Mouse (Mus musculus): ENCODE results near the gene Pin4. TPM values are rescaled to one million over a fixed set of nuclear protein-coding genes. Genes with fewer than 3 reads are reported as not detected.
A peak's percentile ranks its signal among the peaks of the same experiment; 100 is the strongest.
"Not testable (repeated sequence)": the region's sequence is repeated elsewhere in the genome, so short reads cannot be mapped to it uniquely, and the experiment has no call there.

The Pin4 gene
- total RNA-seq, 2 experiments from 2014 or later: 25.0 to 40.3 TPM

DNA sequence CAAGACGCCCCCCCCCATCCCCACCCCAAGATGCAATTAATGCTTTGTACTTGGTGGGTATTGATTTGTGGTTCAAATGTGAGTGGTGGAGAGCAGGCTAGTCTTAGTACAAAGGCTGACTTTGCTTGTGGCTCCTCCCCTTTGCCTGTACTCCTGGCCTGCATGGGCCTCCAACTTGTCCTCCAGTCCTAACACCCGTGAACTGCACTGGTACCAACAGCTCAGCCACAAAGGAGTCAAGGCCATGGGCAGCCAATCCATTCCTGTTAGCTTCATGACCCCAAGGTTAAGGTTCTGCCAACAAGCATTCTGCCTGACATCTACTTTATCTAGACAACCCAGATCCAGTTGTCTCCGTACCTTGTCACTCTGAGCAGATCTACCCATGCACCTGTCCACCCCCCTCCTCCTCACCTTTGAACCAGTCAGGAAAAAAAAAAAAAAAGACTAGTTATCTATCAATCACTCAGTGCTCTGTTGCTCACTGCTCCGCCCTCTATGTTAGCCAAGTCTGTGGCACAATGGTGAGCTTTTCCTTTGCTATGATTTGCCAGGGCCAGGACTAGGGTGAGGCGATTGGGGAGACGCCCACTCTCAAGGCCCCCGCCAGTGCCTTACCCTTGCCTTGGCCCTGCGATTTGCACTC lies 33.3 kb upstream of the Pin4 start:
- intact Hi-C loops (cut with DNase I): no loop called here
- Histone ChIP-seq H3K4me3 (no peak overlapping the region), H3K27ac (no peak overlapping the region)
- TF ChIP-seq CTCF (IDR thresholded peaks at IDR 0.05): no peak
- DNase-seq: no peak

DNA sequence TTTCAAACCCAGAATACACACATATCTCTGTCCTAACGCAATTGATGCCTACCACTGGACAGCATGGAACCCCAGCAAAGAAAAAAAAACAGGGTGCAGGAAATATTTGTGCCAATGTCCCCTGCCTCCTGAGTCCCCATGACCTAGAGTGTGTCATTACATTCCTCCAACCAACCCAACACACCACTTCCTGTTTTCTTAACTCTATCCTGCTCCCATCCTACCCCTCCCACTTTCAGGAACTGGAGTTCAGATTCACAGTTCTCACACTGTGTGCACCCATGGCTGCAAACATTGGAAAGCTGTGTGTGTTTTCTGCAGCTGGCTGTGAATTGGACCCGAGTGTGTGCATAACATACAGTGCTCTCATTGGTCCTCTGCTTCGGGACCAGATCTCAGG lies 28.6 kb upstream of the Pin4 start:
- Histone ChIP-seq H3K27ac (no peak overlapping the region), H3K4me3 (no peak overlapping the region)
- no peak for DNase-seq
- TF ChIP-seq CTCF (IDR thresholded peaks at IDR 0.05): no peak
- intact Hi-C loops (cut with DNase I): no loop called here

DNA sequence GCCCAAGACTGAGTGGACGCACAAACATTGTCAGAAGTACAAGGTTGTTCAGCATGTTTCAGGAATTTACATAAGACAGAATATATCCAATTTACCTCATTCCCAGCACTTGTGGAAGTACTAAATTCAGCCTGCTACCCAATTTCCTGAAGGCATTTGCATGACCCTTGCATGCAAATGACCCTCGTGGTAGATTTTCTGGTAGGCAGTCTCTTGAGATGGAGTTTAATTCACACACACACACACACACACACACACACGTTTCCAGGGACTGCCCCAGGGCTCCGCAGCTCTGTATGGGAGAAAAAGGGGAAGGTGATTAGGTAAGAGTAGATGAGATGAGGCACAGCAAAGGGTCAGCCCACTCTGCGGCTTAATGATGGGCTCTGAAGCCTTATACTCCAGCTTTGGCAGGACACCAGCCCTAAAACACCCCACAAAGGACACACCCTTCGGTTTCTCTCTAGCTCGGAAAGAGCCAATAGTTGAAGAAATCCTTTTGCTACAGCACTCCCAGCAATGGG lies 24.8 kb upstream of the Pin4 start:
- no peak for DNase-seq
- Histone ChIP-seq H3K27ac (no peak overlapping the region), H3K4me3 (no peak overlapping the region)
- intact Hi-C loops (cut with DNase I): no loop called here
- TF ChIP-seq CTCF (IDR thresholded peaks at IDR 0.05): no peak

DNA sequence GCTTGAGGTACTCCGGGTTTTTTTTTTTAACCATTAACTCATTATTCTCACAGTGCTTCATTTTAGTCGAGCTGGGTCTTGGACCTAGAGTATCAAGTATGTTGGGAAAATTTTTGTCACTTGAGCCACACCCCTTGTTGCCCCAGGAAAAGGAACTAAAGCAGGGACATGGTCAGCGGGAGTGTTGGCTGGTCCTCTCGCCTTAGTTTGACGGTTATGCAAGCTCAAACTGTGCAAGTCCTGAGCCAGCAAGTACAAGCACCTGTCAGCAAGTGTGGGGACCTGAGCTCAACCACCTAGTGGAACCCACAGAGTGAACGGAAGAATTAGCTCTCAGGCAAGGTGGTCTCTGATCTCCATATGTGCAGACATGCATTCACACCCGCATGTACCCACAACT lies 17.4 kb upstream of the Pin4 start:
- intact Hi-C loops (cut with DNase I): no loop called here
- Histone ChIP-seq H3K27ac (no peak overlapping the region), H3K4me3 (no peak overlapping the region)
- no peak for TF ChIP-seq CTCF (IDR thresholded peaks at IDR 0.05)
- no peak for DNase-seq

DNA sequence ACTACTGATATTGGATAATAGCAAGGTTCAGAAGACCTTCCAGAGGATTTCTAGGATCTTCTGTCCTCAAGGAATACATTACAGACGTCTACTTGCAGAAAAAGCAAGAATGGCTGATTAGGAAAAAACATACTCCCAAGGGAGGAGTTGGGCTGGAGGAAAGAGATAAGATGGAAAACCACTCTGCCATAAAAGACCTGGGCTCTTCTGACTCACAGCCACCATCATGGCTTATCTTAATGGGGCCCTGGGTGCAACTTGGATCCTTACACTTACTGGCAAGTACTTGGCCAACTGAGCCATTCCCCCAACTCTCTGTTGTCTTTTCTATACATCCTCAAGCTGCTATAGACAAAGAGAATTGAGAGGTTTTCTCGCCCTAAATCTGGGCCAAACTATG lies 15.4 kb upstream of the Pin4 start:
- H3K4me3 ChIP-seq: not testable (repeated sequence)

DNA sequence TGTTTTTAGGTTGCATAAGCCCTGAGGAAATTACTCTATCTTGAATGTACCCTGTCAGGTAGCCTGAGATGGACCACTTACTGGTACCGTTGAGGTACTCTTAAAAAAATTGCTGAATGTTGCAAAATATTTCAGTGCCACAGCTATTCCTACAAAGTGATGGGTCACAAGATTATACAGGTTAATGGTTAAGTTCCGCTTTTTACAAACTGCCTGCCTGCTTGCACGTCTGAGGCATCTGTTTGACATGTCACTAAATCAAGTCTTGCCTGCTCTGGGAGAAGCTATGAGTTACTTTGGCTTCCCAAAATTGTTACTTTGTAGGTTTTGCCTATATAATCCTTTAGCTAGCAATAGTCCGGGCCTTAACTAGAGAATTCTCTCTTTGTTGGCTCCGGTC lies 9.9 kb upstream of the Pin4 start:
- H3K4me3 ChIP-seq; intact Hi-C loops (cut with DNase I); H3K27ac ChIP-seq; DNase-seq: not testable (repeated sequence)

More for the DNA sequence above, 15.4 kb upstream of the Pin4 start:
- DNase-seq; H3K27ac ChIP-seq; intact Hi-C loops (cut with DNase I): not testable (repeated sequence)

GRCm38 (mm10) chrX:102115676-102116075 lies 3.6 kb upstream of the Pin4 start:
- intact Hi-C loops (cut with DNase I): no loop called here
- no peak for TF ChIP-seq CTCF (IDR thresholded peaks at IDR 0.05)

DNA sequence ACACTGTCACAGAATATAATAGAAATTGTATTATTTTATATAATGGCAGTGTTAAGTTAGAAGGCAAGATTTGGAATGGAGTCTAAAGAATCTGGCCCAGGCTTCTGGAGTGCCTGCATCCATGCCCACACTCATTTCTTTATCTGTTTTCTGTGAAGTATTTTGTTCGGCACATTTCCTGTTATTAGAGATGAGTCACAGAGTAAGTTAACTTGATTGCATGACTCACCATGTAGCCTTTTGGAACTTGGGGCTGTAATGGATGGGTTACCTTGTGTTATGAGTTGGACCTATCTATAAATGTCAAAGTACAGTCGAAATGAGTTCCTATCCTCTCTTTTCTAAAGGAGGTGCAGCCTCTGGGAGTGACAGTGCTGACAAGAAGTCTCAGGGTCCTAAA lies 2.1 kb downstream of the Pin4 start:
- no peak for TF ChIP-seq CTCF (IDR thresholded peaks at IDR 0.05)
- DNase-seq: no peak
- Histone ChIP-seq H3K27ac (no peak overlapping the region), H3K4me3 (no peak overlapping the region)
- intact Hi-C loops (cut with DNase I): no loop called here

More at GRCm38 (mm10) chrX:102115676-102116075, 3.6 kb upstream of the Pin4 start:
- no peak overlapping the region for H3K27ac ChIP-seq
- no peak overlapping the region for H3K4me3 ChIP-seq
- DNase-seq: no peak

GRCm38 (mm10) chrX:102141157-102141556 lies 21.9 kb downstream of the Pin4 start:
- H3K27ac ChIP-seq: no peak overlapping the region
- no peak for TF ChIP-seq CTCF (IDR thresholded peaks at IDR 0.05)
- H3K4me3 ChIP-seq: no peak overlapping the region
- DNase-seq: no peak
- intact Hi-C loops (cut with DNase I): no loop called here

- TF ChIP-seq CTCF (IDR thresholded peaks at IDR 0.05): no peak
- H3K4me3 ChIP-seq: peak within 1 kb of the TSS; percentile 74
- H3K27ac ChIP-seq: peak within 1 kb of the TSS; percentile 86
- DNase-seq: peak; percentile 96
- intact Hi-C loops (cut with DNase I): loop anchor here (2.0 kb wide), 1 partner anchor 32 kb away; the partner anchor contains the start of gene Rps4x
These were observed 37.6 kb downstream of the Pin4 start, which contains the start of gene Ercc6l for GRCm38 (mm10) chrX:102156618-102157422. Gene Ercc6l, minus strand, starts transcription at chrX:102157091.

- Histone ChIP-seq H3K4me3 (peak overlapping the region; percentile 74), H3K27ac (peak overlapping the region; percentile 86)
- no peak for TF ChIP-seq CTCF (IDR thresholded peaks at IDR 0.05)
- no peak for DNase-seq
- intact Hi-C loops (cut with DNase I): loop anchor here (2.0 kb wide), 1 partner anchor 31 kb away; the partner anchor contains the start of gene Rps4x
These were observed 38.2 kb downstream of the Pin4 start for GRCm38 (mm10) chrX:102157423-102157791.

GRCm38 (mm10) chrX:102159778-102160177 lies 40.5 kb downstream of the Pin4 start:
- peak; percentile 38 for DNase-seq
- Histone ChIP-seq H3K27ac (no peak overlapping the region), H3K4me3 (no peak overlapping the region)
- intact Hi-C loops (cut with DNase I): loop anchor here (2.0 kb wide), 1 partner anchor 319 kb away; no protein-coding TSS in a partner anchor
- peak; percentile 64 for TF ChIP-seq CTCF (IDR thresholded peaks at IDR 0.05)

GRCm38 (mm10) chrX:102160528-102160927 lies 41.3 kb downstream of the Pin4 start:
- DNase-seq: no peak
- intact Hi-C loops (cut with DNase I): loop anchor here (2.0 kb wide), 1 partner anchor 318 kb away; no protein-coding TSS in a partner anchor
- no peak for TF ChIP-seq CTCF (IDR thresholded peaks at IDR 0.05)
- no peak overlapping the region for H3K4me3 ChIP-seq
- H3K27ac ChIP-seq: no peak overlapping the region

Data from gastrocnemius, adult 2 months (tissue).